Comparison of ENCODE assay signal across 8 mouse cellular contexts in genomic region chr2:71655504-71656390, GRCm38 (mm10).
DNase-seq lines count a peak whose midpoint lies in the region; ATAC-seq and TF ChIP-seq lines count a peak whose summit lies in the region.

No protein-coding gene starts in this region.

- H3K4me1 ChIP-seq in heart, embryonic 15.5 days (replicated peaks), result peaks cover 22% of the 10 kb centered on the region
- peaks cover 26% of the 10 kb centered on the region for H3K4me1 ChIP-seq in liver, embryonic 12.5 days
- H3K4me1 ChIP-seq in small intestine, adult 2 months (ENCODE audit: control insufficient read depth, insufficient read depth, insufficient read length, low read length), result peaks cover 6% of the 10 kb centered on the region; the same call in 1 of the 2 replicates

- DNase-seq in adrenal gland, adult (ENCODE audit: inconsistent age in 2 of 2, low spot score in 1 of 2), result peak; percentile 30 to 69
- no peak for DNase-seq in adrenal gland, adult 8-10 months
- peak; percentile 41 for DNase-seq in ovary, postnatal 36 days (ENCODE audit: low spot score)
- no peak for DNase-seq in ovary, postnatal 14 days (ENCODE audit: low spot score)
- no peak for DNase-seq in urinary bladder, postnatal 36 days (ENCODE audit: low spot score in 2 of 2)

- H3K4me3 ChIP-seq in heart, embryonic 15.5 days, result peak overlapping the region; percentile 45
- peak overlapping the region; percentile 51 for H3K4me3 ChIP-seq in liver, embryonic 12.5 days
- peak overlapping the region; percentile 15; the same call in 1 of the 2 replicates for H3K4me3 ChIP-seq in small intestine, adult 2 months (ENCODE audit: low read depth, low read length)

- peak overlapping the region; percentile 73 for H3K4me2 ChIP-seq in heart, embryonic 15.5 days
- peak overlapping the region; percentile 74 for H3K4me2 ChIP-seq in liver, embryonic 12.5 days

- H3K27ac ChIP-seq in heart, embryonic 15.5 days, result peak overlapping the region; percentile 54
- H3K27ac ChIP-seq in liver, embryonic 12.5 days, result peak overlapping the region; percentile 66
- no peak overlapping the region for H3K27ac ChIP-seq in small intestine, adult 2 months (ENCODE audit: insufficient read depth, low read depth, low read length)

- TF ChIP-seq POLR2A in small intestine, adult 2 months (IDR thresholded peaks at IDR 0.05; ENCODE audit: low read depth, low read length), result no peak

- H3K36me3 ChIP-seq in heart, embryonic 15.5 days, result no peaks in the 10 kb centered on the region
- H3K36me3 ChIP-seq in liver, embryonic 12.5 days, result no peaks in the 10 kb centered on the region
- H3K36me3 ChIP-seq in small intestine, adult 2 months (ENCODE audit: control insufficient read depth, insufficient read depth, low read length), result no peaks in the 10 kb centered on the region

- ATAC-seq in heart, embryonic 15.5 days (replicated peaks; ENCODE audit: insufficient number of reproducible peaks, insufficient read depth, low FRiP score, low read depth), result peak; percentile 75
- peak; percentile 67 for ATAC-seq in liver, embryonic 12.5 days

- peak overlapping the region; percentile 61 for H3K9ac ChIP-seq in heart, embryonic 15.5 days
- H3K9ac ChIP-seq in liver, embryonic 12.5 days, result peak overlapping the region; percentile 55

- no peak for TF ChIP-seq CTCF in small intestine, adult 2 months (IDR thresholded peaks at IDR 0.05; ENCODE audit: extremely low read depth, insufficient read length, insufficient replicate concordance, low read depth, low read length)

- WGBS in heart, embryonic 15.5 days, result 4% methylated on average over 19 of the region's 19 CpGs
- 2% methylated on average over 19 of the region's 19 CpGs for WGBS in liver, embryonic 12.5 days (ENCODE audit: insufficient replicate concordance)
- 17% methylated on average over 19 of the region's 19 CpGs for WGBS in small intestine, adult 2 months

- no peaks in the 10 kb centered on the region for H3K9me3 ChIP-seq in heart, embryonic 15.5 days (replicated peaks)
- H3K9me3 ChIP-seq in liver, embryonic 12.5 days (replicated peaks), result no peaks in the 10 kb centered on the region

- H3K27me3 ChIP-seq in heart, embryonic 15.5 days, result no peaks in the 10 kb centered on the region
- no peaks in the 10 kb centered on the region for H3K27me3 ChIP-seq in liver, embryonic 12.5 days (replicated peaks)
- peaks cover 3% of the 10 kb centered on the region; the same call in 1 of the 2 replicates for H3K27me3 ChIP-seq in small intestine, adult 2 months (ENCODE audit: control insufficient read depth, insufficient read depth, low read length)

Comparison
In these comparisons a context has a peak if more than half of its experiments do, and no peak if none do; other contexts are left out.
1. DNase-seq: peak in adrenal gland, adult (2 of 2) and ovary, postnatal 36 days (single experiment); none in adrenal gland, adult 8-10 months (single experiment), ovary, postnatal 14 days (single experiment) and urinary bladder, postnatal 36 days (0 of 2).
2. Peak in every context shown above with its lines, with median percentiles within 50 percentile points of each other: H3K4me3 ChIP-seq.